Mouse (Mus musculus) brown adipose tissue, adult 24 weeks (tissue): ENCODE results near the gene Eif3d. TPM values are rescaled to one million over a fixed set of nuclear protein-coding genes. Genes with fewer than 3 reads are reported as not detected.

Experiments used
- H3K27ac ChIP-seq: fragments of 200-500 bp; replicated peaks from 2 replicates; pipeline ENCODE4 v1.5.1; 2012; ENCODE audit warnings: low read depth, mild to moderate bottlenecking, low read length
- H3K4me1 ChIP-seq: fragments of 200-500 bp; 2 replicates; pipeline ENCODE4 v1.6.1; 2012; ENCODE audit warnings: low read length, mixed read lengths; ENCODE audit not compliant: control insufficient read depth, insufficient read depth, insufficient read length
- H3K4me3 ChIP-seq: fragments of 200-500 bp; 2 replicates; pipeline ENCODE4 v1.5.1; 2012; ENCODE audit warnings: low read depth, mild to moderate bottlenecking, low read length, moderate library complexity; ENCODE audit not compliant: insufficient read depth
- polyA plus RNA-seq: library from polyadenylated mRNA; stranded (reverse); fragments of >200 nt; gene quantifications from 2 replicates; pipeline ENCODE4 v1.2.4, GENCODE M21; 2012; ENCODE audit not compliant: missing spikeins, insufficient read depth, insufficient read length

The Eif3d gene
- polyA plus RNA-seq, 1 experiment: 63.5 TPM

DNA sequence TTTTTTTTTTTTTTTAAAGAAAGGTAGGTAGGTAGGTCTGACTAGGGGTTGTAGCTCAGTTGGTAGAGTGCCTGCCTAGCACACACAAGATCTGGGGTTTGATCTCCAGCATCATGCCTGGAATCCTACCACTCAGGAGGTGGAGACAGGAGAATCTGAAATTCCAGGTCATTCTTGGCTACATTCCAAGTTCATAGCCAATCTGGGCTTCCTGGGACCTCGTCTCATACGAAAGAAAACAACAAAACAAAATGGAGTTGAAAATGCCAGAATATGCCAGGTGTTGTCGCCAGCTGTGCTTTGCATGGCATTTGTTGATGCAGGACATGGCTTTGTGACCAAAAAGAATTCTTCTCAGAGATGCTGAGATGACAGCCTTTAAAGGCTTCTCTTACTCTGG lies 37.4 kb downstream of the Eif3d start:
- no peak overlapping the region for H3K4me3 ChIP-seq
- H3K4me1 ChIP-seq: no peaks in the 10 kb centered on the region
- H3K27ac ChIP-seq: 0 out of 2 replicates have a peak overlapping the region, but pooled peaks have one; percentile 1

DNA sequence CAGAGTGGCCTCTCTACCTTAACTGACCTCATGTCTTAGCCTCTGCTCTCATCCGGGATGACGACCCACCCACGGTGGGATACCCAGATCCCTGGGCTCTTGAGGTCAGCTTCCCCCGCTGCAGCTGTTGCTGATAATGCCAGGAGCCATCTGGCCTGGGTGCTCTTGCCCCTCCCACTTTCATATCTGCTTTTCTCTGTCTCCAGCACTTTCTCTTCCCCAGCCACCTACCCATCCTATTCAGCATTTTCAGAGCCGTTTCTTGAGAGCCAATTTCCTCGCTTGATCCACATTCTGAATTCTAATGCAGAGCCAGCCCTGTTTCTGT lies 39.0 kb downstream of the Eif3d start:
- Histone ChIP-seq H3K27ac (peak overlapping the region; percentile 35; the same call in 1 of the 2 replicates), H3K4me1 (peaks cover 6% of the 10 kb centered on the region), H3K4me3 (no peak overlapping the region)

DNA sequence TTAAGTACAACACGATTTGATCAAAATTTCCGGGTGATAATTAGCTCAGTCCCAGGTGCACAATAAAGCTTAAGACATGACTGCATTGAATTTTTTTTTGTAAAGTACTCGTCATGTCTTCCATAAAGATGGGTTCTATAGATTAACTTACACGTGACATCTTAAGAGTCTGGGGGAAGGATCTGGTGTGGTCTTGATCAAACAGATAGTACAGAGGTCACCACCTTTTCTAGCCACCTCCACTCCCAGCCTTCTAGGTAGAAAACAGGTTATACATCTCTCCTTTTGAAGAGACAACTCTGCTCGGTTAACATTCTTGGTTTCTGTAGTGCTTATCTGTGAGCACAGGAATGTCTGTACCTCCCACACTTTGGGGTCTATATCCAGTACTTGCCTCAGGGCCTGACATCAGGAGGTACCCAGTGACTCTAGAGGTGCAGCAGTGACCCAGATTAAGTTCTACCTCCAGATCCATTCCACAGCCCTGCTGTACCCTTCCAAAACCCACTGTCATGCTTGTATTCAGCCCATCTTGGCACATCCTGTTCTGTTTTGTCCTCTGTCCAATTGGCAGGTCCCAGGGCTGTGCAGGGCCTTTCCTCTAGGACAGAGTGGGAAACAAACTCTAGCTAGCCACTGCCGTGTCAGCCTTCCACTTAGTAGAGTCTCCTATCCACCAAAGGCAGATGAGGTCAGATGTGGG lies 39.5 kb downstream of the Eif3d start:
- Histone ChIP-seq H3K27ac (peak overlapping the region; percentile 23; the same call in 1 of the 2 replicates), H3K4me1 (peaks cover 6% of the 10 kb centered on the region), H3K4me3 (no peak overlapping the region)

DNA sequence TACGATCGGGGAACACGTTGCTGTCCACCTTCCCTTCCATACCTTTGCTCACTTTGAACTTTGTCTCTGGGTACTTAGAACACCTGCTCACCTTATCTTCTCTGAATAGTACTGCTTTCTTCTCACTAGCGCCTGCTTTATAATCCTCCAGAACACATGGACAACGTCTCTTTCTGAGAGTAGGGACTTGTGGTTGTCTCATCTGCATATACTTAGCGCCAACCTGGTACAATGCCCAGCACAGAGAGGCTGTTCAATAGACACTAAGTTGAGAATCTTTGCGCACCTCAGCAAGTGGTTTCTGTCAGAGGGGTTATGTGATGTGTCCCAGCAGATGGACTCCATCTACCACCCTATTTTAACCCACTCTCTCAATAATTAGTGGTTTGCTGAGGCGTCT lies 40.8 kb downstream of the Eif3d start:
- peak overlapping the region; percentile 59 for H3K4me3 ChIP-seq
- H3K4me1 ChIP-seq: peaks cover 6% of the 10 kb centered on the region
- peak overlapping the region; percentile 78 for H3K27ac ChIP-seq

DNA sequence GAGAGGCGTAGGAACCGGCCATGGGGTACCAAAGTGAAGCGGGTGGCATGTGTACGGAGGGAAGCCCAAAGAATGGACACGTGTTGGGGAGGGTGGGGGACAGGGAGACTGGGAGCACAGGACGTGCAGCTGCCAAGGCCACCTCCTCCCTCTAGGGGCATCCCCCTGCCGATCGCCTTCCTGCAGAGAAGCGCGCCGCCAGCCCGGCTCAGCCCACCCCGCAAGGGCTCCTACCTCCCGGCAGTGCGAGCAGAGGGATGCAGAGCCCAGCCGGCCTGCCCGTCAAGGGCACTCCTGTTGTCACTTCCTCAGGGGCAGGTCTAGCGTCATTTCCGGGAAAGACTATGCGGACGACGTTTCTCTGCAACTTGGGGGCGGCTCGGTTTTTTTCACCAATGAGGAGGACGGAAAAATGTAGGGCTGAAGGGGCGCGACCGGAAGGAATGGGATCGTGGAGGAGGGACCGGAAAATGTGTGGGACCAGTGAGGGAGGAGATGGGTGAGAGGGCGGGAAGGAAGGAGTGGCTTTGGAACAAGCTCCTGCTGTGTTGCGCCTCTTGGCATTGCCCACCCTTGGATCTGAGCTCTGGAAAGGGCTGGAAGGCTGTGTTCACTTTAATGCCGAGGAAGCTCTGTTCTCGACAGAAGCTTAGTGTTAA lies 41.8 kb downstream of the Eif3d start, which contains the start of gene Txn2:
Gene Txn2, minus strand, starts transcription at position 334 of the 659 bp plus-strand sequence.
- peaks cover 6% of the 10 kb centered on the region for H3K4me1 ChIP-seq
- peak within 1 kb of the TSS; percentile 81 for H3K4me3 ChIP-seq

DNA sequence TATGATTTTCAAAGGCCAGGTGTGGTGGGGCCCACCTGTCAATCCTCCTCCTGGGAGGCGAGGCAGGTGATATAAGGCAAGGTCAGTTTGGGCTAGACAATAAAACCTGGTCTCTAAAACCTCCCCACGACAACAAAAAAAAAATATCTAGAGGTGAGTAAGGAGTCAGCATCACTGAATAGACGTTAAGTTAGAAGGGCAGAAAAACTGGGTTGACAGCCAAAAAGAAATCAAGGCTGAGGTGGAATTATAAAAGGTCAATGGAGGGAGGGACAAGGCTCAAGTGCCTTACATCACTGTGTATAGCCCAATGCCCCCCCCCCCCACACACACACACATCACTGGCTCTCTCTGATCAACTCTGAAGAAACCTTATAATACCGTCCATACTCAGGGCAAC lies 42.5 kb downstream of the Eif3d start:
- peaks cover 6% of the 10 kb centered on the region for H3K4me1 ChIP-seq

More for the DNA sequence above, 41.8 kb downstream of the Eif3d start, which contains the start of gene Txn2:
- peak within 1 kb of the TSS; percentile 93 for H3K27ac ChIP-seq

DNA sequence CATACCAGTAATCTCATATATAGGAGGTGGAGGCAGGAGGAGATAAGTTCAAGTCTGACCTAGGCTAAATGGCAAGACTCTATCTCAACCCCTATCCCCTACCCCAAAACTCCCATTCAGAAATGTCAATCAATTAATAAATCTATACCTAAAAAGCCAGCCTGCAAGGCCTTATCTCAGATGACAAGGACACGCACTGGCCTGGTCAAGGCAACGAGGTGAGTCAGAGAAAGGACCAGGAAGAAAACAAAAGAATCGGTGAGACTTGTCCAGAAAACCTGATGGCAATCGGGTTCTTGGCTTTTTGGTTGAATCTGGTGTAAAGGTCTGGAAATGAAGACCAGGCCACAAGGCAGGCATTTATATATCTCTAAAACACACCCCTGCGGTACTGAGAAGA lies 43.7 kb downstream of the Eif3d start:
- H3K4me3 ChIP-seq: no peak overlapping the region
- peaks cover 6% of the 10 kb centered on the region for H3K4me1 ChIP-seq
- H3K27ac ChIP-seq: no peak overlapping the region

More for the DNA sequence above, 42.5 kb downstream of the Eif3d start:
- H3K4me3 ChIP-seq: peak overlapping the region; percentile 81
- H3K27ac ChIP-seq: peak overlapping the region; percentile 93

DNA sequence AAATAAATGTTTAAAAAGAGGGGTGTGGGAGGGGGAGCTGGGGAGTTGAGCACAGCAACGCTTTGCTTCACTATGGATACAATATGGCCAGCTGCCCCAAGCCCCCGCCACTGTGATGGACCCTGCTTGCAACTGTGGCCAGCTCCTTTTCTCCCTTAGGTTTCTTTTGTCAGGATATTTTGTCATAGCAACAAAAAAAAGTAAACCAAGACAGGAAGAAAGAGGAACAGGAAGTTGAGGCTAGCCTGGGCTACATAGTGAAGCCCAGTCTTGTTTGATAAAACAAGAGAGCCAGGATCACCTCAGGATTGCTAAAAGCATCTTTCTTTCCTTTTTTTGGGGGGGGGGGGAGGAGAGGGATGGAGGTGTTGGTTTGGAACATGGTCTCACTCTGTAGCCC lies 45.4 kb downstream of the Eif3d start:
- Histone ChIP-seq H3K27ac (no peak overlapping the region), H3K4me1 (peaks cover 6% of the 10 kb centered on the region), H3K4me3 (no peak overlapping the region)

DNA sequence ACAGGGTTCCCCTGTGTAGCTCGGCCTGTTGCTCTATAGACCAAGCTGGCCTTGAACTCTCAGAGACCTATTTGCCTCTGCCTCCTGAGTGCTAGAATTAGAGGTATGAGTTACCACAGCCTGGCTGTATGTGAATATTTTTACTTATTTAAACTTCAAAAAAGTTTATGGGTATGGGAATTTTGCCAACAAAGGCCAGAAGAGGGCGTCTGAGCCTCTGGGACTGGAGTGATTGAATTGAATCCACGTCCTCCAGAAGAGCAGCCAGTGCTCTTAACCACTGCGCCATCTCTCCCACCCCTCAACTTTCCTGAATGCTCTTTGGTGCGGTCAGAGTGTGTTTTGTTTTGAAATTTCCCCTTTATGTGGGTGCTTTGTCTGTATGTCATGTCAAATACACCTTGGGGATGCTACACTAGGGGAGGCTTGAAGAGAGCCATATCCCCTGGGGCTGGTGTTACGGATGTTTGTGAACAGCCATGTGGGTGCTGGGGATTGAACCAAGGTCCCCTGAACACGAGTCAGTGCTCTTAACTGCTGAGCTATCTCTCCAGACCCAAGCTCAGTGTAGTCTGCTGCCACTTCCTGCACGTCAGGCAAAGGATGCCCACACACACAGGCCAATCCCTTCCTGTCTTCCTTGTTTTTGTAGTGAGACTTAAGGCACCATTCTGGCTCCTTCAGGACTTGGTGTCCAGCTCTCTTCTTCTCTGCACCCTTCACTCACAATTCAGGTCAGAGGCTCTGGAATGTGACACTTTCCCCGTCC lies 47.2 kb downstream of the Eif3d start:
- H3K4me1 ChIP-seq: peaks cover 8% of the 10 kb centered on the region
- 0 out of 2 replicates have a peak overlapping the region, but pooled peaks have one; percentile 14 for H3K27ac ChIP-seq
- H3K4me3 ChIP-seq: no peak overlapping the region

DNA sequence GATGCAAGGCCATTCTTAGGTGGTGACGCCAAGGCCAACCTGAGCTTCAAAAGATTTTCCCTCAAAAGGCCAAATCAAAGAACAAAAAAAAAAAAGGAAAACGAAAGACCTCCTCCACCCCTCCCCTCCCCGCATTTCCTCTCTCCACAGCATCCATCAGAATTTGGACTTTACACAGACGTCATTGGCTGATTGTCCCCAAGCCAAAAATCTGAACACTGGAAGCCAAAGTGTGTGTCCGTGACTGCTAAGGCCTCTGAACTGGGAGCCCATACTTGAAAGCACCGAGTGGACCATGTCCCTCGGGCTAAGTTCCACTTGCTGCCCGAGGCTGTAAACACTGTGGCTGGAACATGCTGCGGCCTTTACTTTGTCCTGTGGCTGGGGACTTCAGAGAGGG lies 47.9 kb downstream of the Eif3d start:
- peak overlapping the region; percentile 69 for H3K27ac ChIP-seq

DNA sequence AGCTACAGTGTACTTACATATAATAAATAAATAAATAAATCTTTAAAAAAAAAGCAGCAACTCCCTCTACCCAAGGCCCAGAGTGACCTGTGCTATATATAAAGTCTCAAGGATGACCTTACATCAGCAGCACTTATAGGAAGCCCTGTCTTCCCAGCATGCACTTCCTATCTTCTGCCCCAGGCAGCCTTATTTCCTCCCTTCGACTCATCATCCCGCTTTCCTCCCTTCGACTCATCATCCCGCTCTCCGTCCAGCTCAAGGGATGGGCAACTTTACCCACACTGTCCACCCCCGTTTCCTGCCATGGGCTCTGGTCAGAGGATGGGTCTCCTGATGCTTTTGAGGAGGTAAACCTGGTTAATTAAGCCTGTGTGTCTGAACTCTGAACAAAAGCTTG lies 49.0 kb downstream of the Eif3d start:
- Histone ChIP-seq H3K4me1 (peaks cover 2% of the 10 kb centered on the region; the same call in 1 of the 2 replicates), H3K4me3 (no peak overlapping the region), H3K27ac (0 out of 2 replicates have a peak overlapping the region, but pooled peaks have one; percentile 12)

More for the DNA sequence above, 47.9 kb downstream of the Eif3d start:
- Histone ChIP-seq H3K4me1 (peaks cover 4% of the 10 kb centered on the region), H3K4me3 (no peak overlapping the region)

DNA sequence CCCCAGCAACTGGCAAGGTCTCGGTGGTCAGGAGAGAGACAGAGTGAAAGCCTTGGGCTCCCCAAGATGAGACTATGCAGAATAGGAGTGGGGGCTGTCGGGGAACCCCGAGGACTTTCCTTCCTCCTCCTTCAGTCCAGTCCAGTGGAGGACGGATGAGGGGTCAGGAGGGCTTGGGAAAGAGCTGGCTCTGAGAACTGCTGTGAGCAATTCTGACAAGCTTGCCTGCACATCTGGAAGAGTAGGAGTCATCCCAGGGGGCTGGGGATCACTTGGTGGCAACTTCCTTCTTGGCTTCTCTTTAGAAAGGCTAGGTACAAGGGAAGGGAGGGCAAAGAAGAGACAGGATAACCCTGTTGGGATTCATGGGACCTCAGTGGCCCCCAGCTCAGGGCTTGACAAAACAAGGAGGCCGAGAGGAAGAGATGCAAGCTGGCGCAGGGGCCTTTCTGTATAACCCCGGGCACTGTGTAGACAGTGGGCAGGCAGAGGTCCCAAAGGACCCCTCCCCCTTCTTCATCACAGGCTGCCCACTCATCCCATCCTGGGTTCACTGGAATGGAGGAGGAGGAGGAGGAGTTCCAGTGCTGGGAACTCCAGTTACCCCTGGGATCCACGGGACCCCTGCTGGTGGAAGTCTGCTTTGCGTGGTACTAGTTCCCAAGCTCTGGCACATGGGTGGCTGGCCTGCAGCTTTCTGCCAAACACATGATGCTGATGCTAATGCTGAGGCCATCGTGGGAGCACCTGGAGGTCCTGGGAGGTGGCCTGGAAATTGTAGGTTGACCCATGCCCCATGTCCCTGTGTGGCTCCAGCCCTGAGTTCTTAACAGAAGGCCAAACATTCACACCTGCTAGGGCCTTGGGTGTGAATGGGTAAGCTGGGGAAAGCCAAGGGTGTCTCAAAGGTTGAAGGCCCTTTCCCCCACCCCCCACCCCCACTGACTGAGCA lies 49.8 kb downstream of the Eif3d start:
- H3K4me3 ChIP-seq: no peak overlapping the region
- peak overlapping the region; percentile 76 for H3K27ac ChIP-seq
- H3K4me1 ChIP-seq: peaks cover 2% of the 10 kb centered on the region; the same call in 1 of the 2 replicates

DNA sequence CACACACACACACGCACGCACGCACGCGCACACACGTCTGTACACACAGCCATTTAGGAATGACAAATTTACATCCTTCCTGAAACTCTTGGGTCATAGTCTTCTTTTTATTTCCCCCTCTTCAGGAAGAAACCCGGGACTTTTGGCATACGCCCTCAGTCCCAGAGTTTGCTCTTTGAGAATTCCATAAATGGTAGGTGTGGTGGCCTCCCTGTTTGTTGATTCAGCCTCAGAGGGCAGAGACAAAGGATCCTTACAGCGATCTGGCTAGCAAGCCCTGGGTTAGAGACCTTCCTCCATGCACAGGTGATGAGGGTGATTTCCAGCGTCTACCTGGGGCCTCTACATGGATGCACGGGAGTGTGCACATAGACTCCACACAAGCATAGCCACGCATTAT lies 51.2 kb downstream of the Eif3d start:
- H3K4me3 ChIP-seq: no peak overlapping the region
- peaks cover 5% of the 10 kb centered on the region; the same call in 1 of the 2 replicates for H3K4me1 ChIP-seq
- H3K27ac ChIP-seq: peak overlapping the region; percentile 76

DNA sequence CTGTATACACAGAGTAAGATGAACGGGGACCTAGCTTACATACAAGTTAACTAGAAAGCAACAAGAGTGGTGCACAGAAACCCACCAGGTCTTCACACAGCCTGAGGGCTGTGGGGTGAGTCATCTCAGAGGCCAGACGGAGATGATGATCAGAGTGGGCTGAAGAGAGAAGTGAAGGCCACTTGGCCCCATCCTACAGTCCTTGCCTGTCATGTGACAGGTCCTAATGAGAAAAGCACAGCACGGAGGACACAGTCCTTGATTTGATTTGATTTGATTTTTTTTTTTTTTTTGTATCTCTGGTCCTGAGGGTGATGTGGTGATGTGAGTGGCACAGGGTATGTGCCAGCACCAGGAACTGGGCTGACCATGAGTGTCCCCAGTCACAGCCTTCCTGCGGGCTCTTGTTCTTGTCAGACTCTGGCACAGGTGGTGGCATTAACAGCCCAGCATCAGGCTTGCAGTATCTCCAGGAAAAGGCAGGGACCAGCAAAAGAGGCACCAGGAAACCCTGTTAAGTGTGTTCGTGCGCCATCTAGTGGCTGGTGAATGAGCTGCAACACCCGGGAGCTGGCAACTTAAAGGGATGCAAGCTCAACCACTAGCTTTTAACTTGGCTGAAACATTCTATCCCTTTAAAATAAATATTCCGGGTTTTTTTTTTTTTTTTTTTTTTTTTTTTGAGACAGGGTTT lies 53.6 kb downstream of the Eif3d start:
- Histone ChIP-seq H3K4me3 (no peak overlapping the region), H3K4me1 (peaks cover 18% of the 10 kb centered on the region), H3K27ac (0 out of 2 replicates have a peak overlapping the region, but pooled peaks have one; percentile 19)
